Mouse (Mus musculus) 416B (cell line): ENCODE results near the gene Actl6b.

Experiments
- DNase-seq: peaks from one replicate; pipeline ENCODE4 v3.0.0; 2011; ENCODE audit warnings: low read depth

Actl6b gene

GRCm38 (mm10) chr5:137529221-137529995 is 23.9 kb upstream of the Actl6b start:
- DNase-seq: no peak

GRCm38 (mm10) chr5:137530075-137530474 is 23.2 kb upstream of the Actl6b start:
- no peak for DNase-seq

- peak; percentile 74 for DNase-seq
Observed at GRCm38 (mm10) chr5:137530588-137531413, 22.5 kb upstream of the Actl6b start.

GRCm38 (mm10) chr5:137531414-137532130 is 21.7 kb upstream of the Actl6b start:
- no peak for DNase-seq

GRCm38 (mm10) chr5:137532131-137532807 is 21.0 kb upstream of the Actl6b start:
- DNase-seq: no peak

- no peak for DNase-seq
Observed at GRCm38 (mm10) chr5:137532808-137533116, 20.6 kb upstream of the Actl6b start.

GRCm38 (mm10) chr5:137533117-137533827 is 20.0 kb upstream of the Actl6b start, which contains the start of the genes Epo and Gnb2:
TSS of gene Epo (minus strand) at chr5:137533242.
TSS of gene Gnb2 (minus strand) at chr5:137533510.
- peak; percentile 99 for DNase-seq

- peak; percentile 28 for DNase-seq
Observed at GRCm38 (mm10) chr5:137534762-137535161, 18.6 kb upstream of the Actl6b start.

GRCm38 (mm10) chr5:137535318-137535717 is 18.0 kb upstream of the Actl6b start:
- peak; percentile 56 for DNase-seq

GRCm38 (mm10) chr5:137537461-137537860 is 15.9 kb upstream of the Actl6b start:
- no peak for DNase-seq

GRCm38 (mm10) chr5:137539291-137539801 is 14.0 kb upstream of the Actl6b start:
- DNase-seq: no peak

- no peak for DNase-seq
Observed at GRCm38 (mm10) chr5:137540991-137541390, 12.3 kb upstream of the Actl6b start.

- DNase-seq: no peak
Observed at GRCm38 (mm10) chr5:137541768-137542540, 11.4 kb upstream of the Actl6b start.

- DNase-seq: peak; percentile 54
Observed at GRCm38 (mm10) chr5:137544926-137545325, 8.4 kb upstream of the Actl6b start.

GRCm38 (mm10) chr5:137545596-137545995 is 7.7 kb upstream of the Actl6b start:
- no peak for DNase-seq

GRCm38 (mm10) chr5:137549840-137550239 is 3.5 kb upstream of the Actl6b start:
- DNase-seq: no peak

GRCm38 (mm10) chr5:137551119-137551518 is 2.2 kb upstream of the Actl6b start:
- peak; percentile 47 for DNase-seq

GRCm38 (mm10) chr5:137553000-137553399 is 317 bp upstream of the Actl6b start:
- no peak for DNase-seq

GRCm38 (mm10) chr5:137553898-137554297 is 581 bp downstream of the Actl6b start:
- no peak for DNase-seq

- DNase-seq: no peak
Observed at GRCm38 (mm10) chr5:137561556-137561955, 8.2 kb downstream of the Actl6b start.
